Mouse (Mus musculus) thymus, adult 18-20 months (tissue): ENCODE measurements around the gene Cela3b.

Experiments
- DNase-seq, 2 experiments: peaks; one replicate each; pipeline ENCODE4 v3.0.0; 2022; ENCODE audit warnings: mixed read lengths in 2 of 2

The Cela3b gene

DNA sequence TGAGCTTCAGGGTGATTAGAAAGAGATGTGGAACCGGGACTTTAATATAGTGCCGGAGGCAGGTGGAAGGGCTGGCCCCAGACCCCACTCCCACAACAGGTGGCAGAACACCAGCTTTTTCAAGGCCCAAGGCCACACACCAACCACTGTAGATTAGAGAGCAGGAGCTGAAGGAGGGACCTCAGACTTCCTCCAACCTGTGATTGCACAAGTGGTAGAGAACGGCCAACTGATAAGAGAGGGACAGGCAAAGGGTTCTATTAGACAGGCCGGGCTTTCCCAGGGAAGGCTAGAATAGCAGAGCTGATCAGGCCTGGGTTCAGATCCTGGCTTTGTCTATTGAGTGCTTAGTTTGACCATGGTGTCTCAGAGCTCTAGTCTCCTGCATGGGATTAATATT, at the start of gene Cela3b:
Gene Cela3b, minus strand, starts transcription at position 39 of the 400 bp plus-strand sequence.
- no peak for DNase-seq

DNA sequence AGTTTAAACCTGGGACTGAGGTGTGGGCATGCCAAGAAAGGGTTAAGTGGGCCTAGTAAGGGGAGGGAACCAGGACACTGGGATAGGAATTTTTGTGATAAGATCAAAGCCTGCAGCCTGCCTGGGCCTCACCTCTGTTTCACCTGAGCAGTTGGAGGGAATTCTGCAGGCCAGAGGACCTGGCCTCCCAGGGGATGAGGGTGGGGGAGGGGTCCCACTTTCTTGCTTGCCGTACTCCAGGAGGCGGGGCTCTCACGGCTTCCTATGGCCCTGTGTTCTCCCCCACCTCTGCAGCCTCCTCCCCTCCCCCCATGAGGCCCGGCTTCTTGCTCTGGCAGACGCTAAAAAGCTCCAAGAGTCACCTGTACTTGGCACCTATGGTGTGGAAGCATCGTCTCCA, 49.4 kb upstream of the Cela3b start:
- DNase-seq: no peak

DNA sequence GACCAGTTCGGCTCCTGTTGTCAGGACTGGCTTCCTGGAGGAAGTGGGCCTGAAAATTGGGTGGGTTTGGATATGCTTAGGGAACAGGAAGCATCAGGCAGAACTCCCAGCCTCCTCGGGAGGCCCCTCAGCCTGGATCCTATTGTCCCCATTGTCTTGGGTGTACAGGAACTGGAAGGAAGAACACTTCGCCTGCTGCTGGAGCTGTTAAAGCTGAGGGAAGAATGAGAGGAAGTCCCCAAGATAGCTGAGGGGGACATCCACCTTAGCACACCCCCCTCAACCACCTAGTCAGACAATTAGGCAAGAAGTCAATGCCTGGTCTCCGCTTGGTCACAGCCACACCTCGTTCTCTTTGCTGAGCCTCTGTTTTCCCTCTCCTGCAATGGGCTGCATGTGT, 48.0 kb upstream of the Cela3b start:
- no peak for DNase-seq

GRCm38 (mm10) chr4:137477611-137478010, 47.3 kb upstream of the Cela3b start:
- DNase-seq: no peak

DNA sequence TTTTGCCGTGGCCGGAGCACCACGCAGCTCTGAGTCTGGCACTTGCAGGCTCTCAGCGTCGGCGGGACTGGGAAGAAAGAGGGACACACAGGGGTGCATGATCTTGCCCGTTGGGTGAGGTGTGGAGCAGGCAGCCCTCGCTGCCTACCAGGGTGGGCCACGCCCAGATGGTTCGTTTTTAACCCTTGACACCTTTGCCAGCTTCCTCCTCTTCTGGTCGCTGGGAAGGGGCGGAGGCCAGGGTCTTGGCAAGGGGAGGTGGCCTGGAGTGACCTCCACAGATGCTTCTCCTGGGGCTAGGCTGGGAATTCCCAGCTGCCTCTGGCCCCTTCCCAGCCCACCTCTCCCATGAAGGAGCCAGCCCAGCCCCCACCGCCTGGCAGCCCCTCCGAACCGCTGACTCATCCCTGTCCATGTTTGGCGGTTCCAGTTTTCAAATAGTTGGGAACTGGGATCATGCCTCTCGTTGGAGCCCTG, 46.5 kb upstream of the Cela3b start:
- DNase-seq: no peak

DNA sequence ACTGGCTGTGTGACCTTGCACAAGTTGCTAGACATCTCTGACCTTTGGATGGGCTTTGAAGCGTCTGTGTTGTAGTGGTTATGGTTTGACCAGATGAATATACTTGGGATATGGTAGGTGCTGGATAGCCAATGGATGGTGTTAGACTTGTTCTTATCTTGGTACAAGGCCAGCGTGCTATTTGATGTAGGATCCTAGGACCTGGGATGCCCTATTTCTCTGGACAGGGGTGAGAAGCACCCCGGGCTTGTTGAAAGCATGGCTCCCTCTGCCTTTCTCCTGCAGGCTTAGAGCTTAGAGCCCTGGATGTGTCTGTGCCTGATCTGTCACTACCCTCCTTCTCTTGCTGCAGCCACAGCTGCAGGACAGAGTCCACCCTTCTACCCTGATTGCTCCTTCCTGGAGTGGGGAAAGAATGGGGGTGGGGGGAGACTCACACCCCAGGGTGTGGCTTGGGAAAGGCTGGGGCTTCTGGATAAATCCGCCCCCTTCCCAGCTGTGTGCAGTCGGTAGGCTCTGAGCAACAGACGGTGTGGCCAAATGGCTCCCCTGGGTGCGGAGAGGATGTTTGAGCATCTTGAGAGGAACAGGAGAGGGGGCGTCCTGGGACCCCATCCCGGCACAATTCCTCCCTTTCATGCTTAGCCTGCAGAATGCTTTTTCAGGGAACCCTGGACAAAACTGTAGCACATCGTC, 45.9 kb upstream of the Cela3b start:
- DNase-seq: no peak

- DNase-seq: no peak
Observed at GRCm38 (mm10) chr4:137475271-137476050, 45.1 kb upstream of the Cela3b start.

DNA sequence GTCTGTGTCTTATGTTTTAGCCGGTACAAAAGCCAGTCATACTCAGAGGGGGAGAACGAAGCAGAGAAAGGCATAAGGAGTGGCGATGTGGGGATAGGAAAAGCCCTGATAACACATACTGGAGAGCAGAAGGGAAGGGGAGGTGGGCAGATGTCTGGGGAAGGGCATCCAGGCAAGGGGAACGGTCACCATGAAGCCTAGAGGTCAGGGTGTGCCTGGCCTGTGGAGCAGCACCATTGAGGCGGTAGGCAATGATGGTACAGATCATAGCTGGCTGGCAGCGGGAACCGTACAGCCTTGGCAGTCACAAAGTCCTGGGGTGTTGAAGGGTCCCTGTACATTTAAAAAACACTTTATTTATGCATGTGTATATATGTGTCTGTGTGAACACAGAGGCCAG, 44.4 kb upstream of the Cela3b start:
- no peak for DNase-seq

- no peak for DNase-seq
Observed at GRCm38 (mm10) chr4:137473701-137474388, 43.5 kb upstream of the Cela3b start.

DNA sequence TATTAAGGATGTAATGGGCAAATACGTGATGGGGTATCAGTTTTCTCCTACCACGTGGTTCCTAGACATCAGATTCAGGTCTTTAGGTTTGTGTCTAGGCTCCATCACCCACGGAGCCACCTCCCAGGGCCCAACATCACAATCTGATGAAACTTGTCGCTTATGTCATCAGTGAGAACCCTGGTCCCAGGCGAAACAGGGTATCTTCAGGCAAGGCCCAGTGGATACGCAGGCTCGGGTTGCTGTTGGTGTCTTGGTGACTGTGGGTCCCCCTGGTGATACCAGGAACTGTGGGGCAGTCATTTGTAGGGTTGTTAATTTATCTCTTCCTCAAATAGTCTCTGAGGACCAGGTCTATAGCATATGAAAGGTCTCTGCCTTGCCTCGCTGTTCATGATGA, 42.9 kb upstream of the Cela3b start:
- DNase-seq: no peak

DNA sequence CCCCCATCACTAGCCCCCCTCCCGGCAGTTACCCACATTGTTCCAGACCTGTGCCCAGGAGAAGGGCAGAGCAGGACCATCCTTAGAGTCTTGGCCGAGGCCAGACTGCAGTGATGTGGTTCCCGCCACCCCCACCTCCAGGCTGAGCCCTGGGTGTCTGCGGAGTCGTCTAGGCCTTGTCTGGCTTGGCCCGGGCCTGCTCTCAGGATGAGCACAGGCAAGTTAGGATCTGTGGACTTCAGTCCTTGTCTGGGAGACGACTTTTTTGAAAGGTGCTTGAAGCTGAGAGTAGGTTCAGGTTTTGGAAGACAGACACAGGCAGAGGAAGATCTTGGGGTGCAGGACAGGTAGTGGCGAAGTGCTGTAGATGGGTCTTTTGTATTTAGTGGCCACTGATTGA, 41.0 kb upstream of the Cela3b start:
- no peak for DNase-seq

- DNase-seq: no peak
Observed at GRCm38 (mm10) chr4:137470701-137471317, 40.5 kb upstream of the Cela3b start.

DNA sequence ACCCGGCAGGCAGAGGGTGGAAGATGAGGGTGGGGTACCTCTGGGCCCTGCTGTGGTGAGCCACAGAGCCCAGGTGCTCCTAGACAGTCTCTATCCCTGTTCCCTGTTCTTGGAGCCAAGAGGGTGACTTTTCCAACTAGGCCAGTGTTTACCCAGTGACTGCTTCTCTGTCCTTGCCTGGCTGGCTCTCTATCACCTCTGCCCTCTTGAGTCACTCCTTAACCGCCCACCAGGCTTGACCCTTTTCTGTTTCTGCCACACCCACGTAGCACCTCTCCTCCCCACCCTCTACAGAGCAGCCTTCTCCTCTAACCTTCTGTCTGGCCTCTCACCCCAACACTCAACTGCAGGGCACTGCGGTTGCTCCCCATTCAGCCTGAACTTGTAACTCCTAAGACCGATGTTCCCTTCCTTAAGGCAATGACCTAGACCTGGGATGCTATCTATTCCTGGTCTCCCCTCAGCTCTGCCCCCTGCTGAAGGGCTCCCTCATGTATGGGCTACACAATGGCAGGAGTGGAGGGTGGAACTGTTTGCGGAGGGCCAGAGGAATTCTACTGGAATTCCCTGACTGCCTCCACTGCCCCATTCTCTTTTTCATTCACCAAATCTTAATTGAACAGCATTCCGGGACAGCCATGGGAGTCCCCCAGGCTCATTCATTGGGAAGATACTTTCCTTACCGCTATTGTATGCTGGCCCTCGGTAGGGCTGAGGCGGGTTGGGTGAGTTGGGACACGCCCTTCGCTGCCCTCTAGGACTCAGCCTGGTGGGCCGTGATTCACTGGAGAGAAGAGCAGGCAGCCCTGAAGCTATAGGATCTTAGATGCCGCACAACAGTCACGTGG, 39.7 kb upstream of the Cela3b start:
- no peak for DNase-seq

DNA sequence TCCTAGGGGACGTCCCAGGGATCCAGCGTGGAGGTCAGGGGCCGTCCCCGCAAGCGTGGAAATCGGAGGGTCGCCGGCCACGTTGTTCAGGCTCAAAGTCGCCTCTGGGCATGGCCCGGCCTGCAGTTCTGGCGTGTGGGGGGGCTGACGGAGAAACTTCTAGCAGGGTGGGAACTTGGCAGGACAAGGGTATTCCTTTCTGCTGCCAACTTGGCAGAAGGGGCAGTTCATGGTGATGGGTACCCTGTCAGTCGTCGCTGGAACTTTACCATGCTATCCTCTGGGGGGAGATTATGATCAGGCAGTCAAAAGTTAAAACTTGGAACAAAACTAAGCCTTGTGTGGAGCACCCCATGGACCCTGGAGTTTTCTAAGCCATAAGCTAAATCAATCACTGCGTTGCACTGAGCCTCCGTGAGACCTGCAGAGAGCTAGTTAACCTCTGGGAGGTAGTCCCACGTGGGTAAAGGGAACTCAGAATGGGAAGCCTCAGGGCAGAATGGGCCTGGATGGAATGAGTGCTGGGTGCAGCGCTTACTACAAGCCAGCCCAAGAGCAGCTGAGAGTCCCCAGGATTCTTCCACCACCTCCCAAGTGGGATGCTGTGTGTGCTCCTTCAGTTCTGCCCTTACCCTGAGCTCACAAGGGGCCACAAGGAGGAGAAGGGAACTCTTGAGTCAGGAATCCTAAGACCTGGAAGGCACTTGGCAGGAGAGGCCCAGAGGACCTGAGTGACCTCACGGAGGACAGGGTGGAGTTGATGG, 38.9 kb upstream of the Cela3b start:
- DNase-seq: no peak

DNA sequence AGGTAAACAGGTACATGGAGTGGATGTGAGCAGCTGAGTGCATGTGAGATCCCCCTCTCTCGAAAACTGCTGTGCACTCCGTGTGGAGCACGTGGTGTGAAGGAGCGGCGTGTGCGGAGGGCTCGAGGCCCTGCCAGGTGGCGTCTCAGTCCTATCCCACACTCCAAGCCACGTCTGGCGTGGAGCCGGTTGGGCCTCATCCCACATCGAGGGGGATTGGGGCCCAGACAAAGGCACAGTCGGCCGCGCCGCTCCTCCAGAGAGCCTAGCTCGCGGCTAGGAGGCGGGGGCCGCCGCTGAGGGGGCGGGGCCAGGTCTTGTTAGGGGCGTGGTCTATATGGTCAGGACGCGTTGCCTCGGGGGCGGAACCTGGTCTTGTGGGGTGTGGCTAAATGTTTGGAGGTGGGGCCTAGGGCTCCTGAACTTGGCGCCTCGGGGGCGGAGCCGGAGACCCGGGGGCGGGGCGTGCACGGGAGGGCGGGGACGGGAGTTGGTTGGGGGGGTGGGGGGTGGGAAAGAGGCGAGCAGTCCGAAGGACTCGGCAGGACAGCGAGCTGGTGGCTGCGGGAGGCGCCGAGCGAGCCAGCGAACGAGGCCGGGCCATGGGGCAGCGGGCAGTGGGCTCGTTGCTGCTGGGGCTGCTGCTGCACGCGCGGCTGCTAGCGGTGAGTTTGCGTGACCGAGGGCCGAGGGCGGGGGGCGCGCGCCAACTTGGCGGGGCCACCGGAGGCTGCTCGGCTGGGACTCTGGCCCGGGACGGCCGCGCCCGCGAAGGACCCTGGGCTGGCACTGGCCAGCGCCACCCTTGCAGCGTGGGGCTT, 38.1 kb upstream of the Cela3b start, which contains the start of gene Hspg2:
Gene Hspg2, plus strand, starts transcription at position 510 of the 821 bp plus-strand sequence.
- DNase-seq: peak; percentile 77 to 80

DNA sequence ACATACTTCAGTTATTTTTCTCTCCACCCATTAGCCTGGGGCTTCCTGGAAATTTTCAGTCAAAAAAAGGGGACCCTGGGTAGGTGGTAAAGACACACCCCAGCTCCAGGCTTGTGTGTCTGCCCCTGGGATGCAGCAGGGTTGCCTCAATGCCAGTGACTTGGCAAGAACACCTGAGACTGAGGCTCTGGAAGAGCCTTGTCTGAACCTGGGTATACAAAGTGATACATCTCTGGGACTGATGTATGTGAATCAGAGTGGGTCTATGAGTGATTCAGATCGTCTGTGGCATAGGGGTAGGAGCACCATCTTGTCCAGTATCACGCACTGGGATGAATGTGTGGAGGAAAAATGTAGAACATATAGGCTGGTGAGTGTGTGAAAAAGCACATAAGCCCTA, 37.2 kb upstream of the Cela3b start:
- DNase-seq: no peak

DNA sequence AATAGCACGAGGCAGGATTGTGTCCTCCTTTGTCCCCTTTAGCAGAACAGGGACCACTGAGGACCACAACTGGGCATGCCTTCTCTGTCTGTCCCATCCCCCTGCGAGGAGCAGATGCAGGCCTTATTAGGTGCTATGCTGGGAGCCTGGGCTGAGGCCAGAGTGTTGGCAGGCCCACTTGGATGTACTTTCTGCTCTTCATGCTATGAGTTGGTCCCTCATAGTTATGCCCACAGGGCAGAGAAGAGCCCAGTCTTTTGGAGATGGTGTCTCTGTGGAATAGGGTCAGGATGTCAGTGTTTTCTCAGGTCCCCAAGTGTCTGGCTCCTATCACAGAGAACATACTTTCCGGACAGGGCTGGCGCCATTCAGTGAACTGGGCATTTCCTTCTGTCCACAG, 36.7 kb upstream of the Cela3b start:
- DNase-seq: no peak

GRCm38 (mm10) chr4:137465125-137465787, 34.9 kb upstream of the Cela3b start:
- DNase-seq: no peak

DNA sequence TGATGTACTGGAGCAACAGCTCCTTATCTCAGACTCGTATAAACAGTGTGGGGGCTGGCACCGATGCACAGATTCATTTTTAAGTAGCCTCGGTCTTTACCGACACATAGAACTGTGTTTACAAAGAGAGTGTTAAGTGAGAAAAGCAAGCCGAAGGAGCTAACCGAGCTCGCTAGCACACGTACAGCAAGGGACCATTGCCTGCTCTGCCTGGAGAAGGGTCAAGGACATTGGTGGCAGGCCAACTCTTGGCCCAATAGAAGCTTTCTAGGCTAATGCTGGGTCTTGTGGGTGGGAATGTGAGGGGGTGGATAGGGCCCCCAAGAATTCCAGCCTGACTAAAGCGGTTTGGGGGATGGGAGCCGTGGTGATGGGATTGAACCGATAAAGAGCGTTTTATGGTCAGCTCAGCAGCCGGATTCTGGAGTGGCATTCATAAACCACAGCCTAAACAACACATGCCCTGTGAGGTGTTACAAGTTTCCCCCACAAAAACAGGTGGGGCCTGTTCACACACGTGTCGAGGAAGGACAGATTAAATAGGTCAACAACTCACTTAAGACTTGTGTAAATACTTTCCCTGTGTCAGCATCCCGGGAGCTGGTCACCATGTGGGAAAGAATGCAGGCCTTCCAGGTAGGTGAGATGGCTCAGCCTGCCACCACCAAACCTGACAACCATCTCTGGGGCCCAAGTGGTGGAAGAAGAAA, 31.8 kb upstream of the Cela3b start:
- no peak for DNase-seq
